Mouse (Mus musculus) small intestine, adult 2 months (tissue): Measurements from ENCODE around the gene Helz.

ENCODE experiments used
- CTCF ChIP-seq: fragments of 200-500 bp; IDR thresholded peaks from 2 replicates; pipeline ENCODE4 v1.5.1; 2012; ENCODE audit warnings: low read depth, mild to moderate bottlenecking, control low read depth, inconsistent platforms, low read length, moderate library complexity, mixed read lengths; ENCODE audit not compliant: insufficient replicate concordance, insufficient read length; ENCODE audit errors: extremely low read depth
- POLR2A ChIP-seq: fragments of 200-500 bp; IDR thresholded peaks from 2 replicates; pipeline ENCODE4 v1.6.1; 2012; ENCODE audit warnings: low read depth, mild to moderate bottlenecking, control low read depth, inconsistent platforms, low read length, moderate library complexity

GRCm38 (mm10) chr11:107502801-107503200 lies 44.9 kb upstream of the Helz start:
- TF ChIP-seq CTCF, result peak; percentile 12; the same call in 1 of the 2 replicates
- no peak for TF ChIP-seq POLR2A
